Mouse (Mus musculus): ENCODE measurements at regions not wholly inside any gene's neighbourhood (a gene's known extent, or its start where the extent isn't known, plus 50 kb on each side); places are given as distances from the start of the nearest gene placed in this dataset.

DNA sequence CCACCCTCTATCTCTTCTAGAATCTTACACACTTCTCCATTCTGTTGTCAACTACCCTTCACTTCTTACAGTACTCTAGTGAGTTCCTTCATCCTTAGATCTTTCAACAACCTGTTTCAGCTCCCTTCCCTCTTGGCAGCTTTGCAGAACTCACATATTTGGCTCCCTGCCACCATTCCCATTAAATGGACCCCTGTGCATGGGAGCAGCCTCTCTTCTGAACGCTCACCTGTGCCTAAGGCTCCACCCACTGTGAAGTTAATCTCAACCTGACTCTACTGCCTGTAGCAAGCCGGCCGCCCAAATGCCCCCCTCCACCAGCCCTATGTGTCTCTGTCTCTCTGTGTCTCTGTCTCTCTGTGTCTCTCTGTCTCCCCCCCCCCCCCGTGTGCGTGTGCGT, 106.7 kb upstream of the Rtl1 start:
- TF ChIP-seq CTCF (IDR thresholded peaks at IDR 0.05; ENCODE audit: low read depth) (no peak), EP300 (IDR thresholded peaks at IDR 0.05; ENCODE audit: low read depth) (no peak)

Measured in liver, postnatal 0 days (tissue).